Mouse (Mus musculus) heart, embryonic 14.5 days (tissue): Measurements from ENCODE around the gene Ccdc175. TPM values are rescaled to one million over a fixed set of nuclear protein-coding genes. Genes with fewer than 3 reads are reported as not detected.

ENCODE experiments used
- ATAC-seq: fragments of 200-750 bp; cut with Nextera tagmentation; 2 replicates; pipeline ENCODE4 v1.8.0; 2017; ENCODE audit warnings: low read depth, moderate TSS enrichment; ENCODE audit not compliant: insufficient number of reproducible peaks, insufficient read depth, low FRiP score
- H3K27ac ChIP-seq, 2 experiments: fragments of 200-500 bp in 1 of 2; fragments of 300-500 bp in 1 of 2; sonication (generic) in 1 of 2; replicated peaks in 1 of 2; 2 replicates each; pipeline ENCODE4 v1.5.1; 2012 to 2014; ENCODE audit warnings: low read depth in 2 of 2, low read length in 2 of 2, control low read depth in 1 of 2, mild to moderate bottlenecking in 1 of 2, mixed read lengths in 1 of 2; ENCODE audit not compliant: control insufficient read depth in 1 of 2, insufficient read depth in 1 of 2
- H3K27me3 ChIP-seq: fragments of 300-500 bp; sonication (generic); 2 replicates; pipeline ENCODE4 v1.6.1; 2014; ENCODE audit warnings: mild to moderate bottlenecking, low read length, control low read depth; ENCODE audit not compliant: control insufficient read depth, insufficient read depth
- H3K36me3 ChIP-seq: fragments of 300-500 bp; sonication (generic); 2 replicates; pipeline ENCODE4 v1.6.1; 2014; ENCODE audit warnings: mild to moderate bottlenecking, control low read depth, low read length, mixed read lengths; ENCODE audit not compliant: control insufficient read depth, insufficient read depth
- H3K4me1 ChIP-seq, 2 experiments: fragments of 200-500 bp in 1 of 2; fragments of 300-500 bp in 1 of 2; sonication (generic) in 1 of 2; 2 replicates each; pipeline ENCODE4 v1.6.1; 2012 to 2014; ENCODE audit warnings: low read length in 2 of 2, control low read depth in 1 of 2, mixed read lengths in 1 of 2; ENCODE audit not compliant: control insufficient read depth in 2 of 2, insufficient read depth in 2 of 2
- H3K4me2 ChIP-seq: fragments of 300-500 bp; sonication (generic); 2 replicates; pipeline ENCODE4 v1.6.1; 2014; ENCODE audit warnings: mild to moderate bottlenecking, low read length
- H3K4me3 ChIP-seq, 2 experiments: fragments of 200-500 bp in 1 of 2; fragments of 300-500 bp in 1 of 2; sonication (generic) in 1 of 2; 2 replicates each; pipeline ENCODE4 v1.5.1; 2012 to 2014; ENCODE audit warnings: low read length in 2 of 2, mild to moderate bottlenecking in 2 of 2, control low read depth in 1 of 2, low read depth in 1 of 2, moderate library complexity in 1 of 2; ENCODE audit not compliant: control insufficient read depth in 1 of 2, insufficient read depth in 1 of 2
- H3K9ac ChIP-seq: fragments of 300-500 bp; sonication (generic); 2 replicates; pipeline ENCODE4 v1.6.1; 2014; ENCODE audit warnings: mild to moderate bottlenecking, low read length
- H3K9me3 ChIP-seq: fragments of 300-500 bp; sonication (generic); 2 replicates; pipeline ENCODE4 v1.6.1; 2016; ENCODE audit warnings: low read length, control low read depth; ENCODE audit not compliant: control insufficient read depth
- WGBS: fragments of 180-500 bp; shearing (Covaris S2); extraction: QIAGEN DNeasy Blood & Tissue Kit; methylation state at CpG from one replicate; pipeline ENCODE4 v1.1.7; 2014; 5-methylcytosine and 5-hydroxymethylcytosine counted together
- polyA plus RNA-seq: library from polyadenylated mRNA; unstranded; fragments of >200 nt; fragmentation: Nextera tagmentation; extraction: Ambion mirVana; gene quantifications from 2 replicates; pipeline ENCODE4 v1.2.1, GENCODE M21; 2014

Gene Ccdc175
- polyA plus RNA-seq, result not detected in 2 replicates

GRCm38 (mm10) chr12:72184929-72185328 lies at the start of gene Ccdc175:
TSS of gene Ccdc175 (minus strand) at chr12:72185029.
- Histone ChIP-seq H3K9me3 (no peaks in the 10 kb centered on the region), H3K27me3 (no peaks in the 10 kb centered on the region), H3K4me2 (no peak within 1 kb of the TSS), H3K4me1 (no peaks in the 10 kb centered on the region), H3K36me3 (no peaks in the 10 kb centered on the region), H3K4me3 (no peak within 1 kb of the TSS), H3K9ac (no peak within 1 kb of the TSS), H3K27ac (no peak within 1 kb of the TSS)
- WGBS, result 57% methylated on average over 12 of the region's 12 CpGs
- ATAC-seq, result no peak

DNA sequence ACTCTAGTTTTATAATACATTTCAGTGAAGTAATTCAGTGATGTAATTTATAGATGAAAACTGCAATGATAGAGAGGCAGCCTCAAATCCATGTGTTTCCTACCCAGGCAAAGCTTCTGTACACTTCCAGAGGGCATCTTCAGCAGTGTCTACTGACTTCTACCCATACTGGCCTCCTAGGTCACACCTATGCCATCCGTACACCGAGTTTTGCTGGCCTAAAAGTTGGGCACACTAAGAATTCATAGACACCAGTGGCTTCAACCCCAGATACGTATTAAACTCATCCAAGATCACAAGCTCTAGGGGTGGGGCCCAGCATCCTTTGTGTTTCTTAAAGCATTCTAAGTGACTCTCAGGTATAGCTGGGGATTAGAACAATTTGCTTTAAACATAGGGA lies 49.3 kb upstream of the Ccdc175 start:
- no peak for ATAC-seq
- Histone ChIP-seq H3K9ac (no peak overlapping the region), H3K9me3 (no peaks in the 10 kb centered on the region), H3K27me3 (peaks cover 27% of the 10 kb centered on the region), H3K4me1 (peaks cover 2 to 3% of the 10 kb centered on the region in 2 experiments; a peak in 1 of 4 replicates), H3K4me2 (no peak overlapping the region), H3K4me3 (no peak overlapping the region), H3K27ac (no peak overlapping the region), H3K36me3 (no peaks in the 10 kb centered on the region)
- 87% methylated on average over 3 of the region's 3 CpGs for WGBS

DNA sequence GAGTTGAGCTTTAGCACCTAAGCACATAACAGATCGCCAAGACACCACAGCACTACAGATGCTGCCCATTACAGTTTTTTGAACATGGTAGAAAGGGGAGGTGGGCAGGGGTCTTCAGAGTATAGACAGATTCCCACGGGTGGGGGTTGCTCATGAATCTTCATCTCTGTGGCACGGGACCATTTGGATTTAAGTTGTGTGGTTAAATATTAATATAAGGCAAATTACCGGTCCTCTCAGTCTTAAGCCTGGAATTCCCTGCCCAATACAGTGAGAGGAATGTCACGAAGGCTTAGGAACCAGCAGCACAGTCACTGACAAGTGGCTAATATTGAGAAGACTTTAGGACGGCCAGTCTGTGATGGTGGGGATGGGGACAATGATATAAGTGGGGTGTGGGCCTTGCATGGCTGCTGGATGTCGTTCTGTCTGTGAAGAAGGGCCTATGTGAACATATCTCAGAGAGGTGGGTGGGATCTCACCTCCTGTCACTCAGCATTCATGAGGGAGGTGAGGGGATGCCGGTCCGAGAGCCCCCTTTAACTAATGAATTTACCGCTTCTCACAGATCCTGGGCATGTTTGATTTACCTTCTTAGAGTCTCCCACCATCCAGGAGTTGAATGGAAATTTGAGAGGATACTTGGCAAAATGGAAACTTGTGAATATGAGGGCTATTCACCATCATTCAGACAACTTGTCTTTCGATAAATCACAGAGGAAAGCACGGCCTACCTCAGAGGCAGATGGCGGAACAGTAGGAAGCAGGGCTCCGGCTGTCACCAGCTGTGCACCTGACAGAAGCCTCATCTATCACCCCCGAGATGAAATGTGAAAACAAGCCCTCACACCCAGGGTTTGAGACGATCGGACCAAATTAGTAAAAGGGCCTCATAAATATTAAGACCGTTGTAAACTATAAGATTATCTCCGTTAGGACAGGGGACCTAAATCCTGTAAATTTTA lies 48.3 kb upstream of the Ccdc175 start:
- ATAC-seq, result no peak
- Histone ChIP-seq H3K36me3 (no peaks in the 10 kb centered on the region), H3K27me3 (peaks cover 22% of the 10 kb centered on the region), H3K27ac (no peak overlapping the region), H3K4me2 (no peak overlapping the region), H3K9me3 (no peaks in the 10 kb centered on the region), H3K4me3 (no peak overlapping the region), H3K9ac (no peak overlapping the region), H3K4me1 (peaks cover 0 to 2% of the 10 kb centered on the region in 2 experiments; a peak in 1 of 4 replicates)
- 83% methylated on average over 19 of the region's 19 CpGs for WGBS

- Histone ChIP-seq H3K27ac (no peak overlapping the region), H3K4me2 (no peak overlapping the region)
Observed at GRCm38 (mm10) chr12:72232176-72232575, 47.3 kb upstream of the Ccdc175 start.

GRCm38 (mm10) chr12:72229451-72230196 lies 44.8 kb upstream of the Ccdc175 start:
- H3K36me3 ChIP-seq, result no peaks in the 10 kb centered on the region
- 76% methylated on average over 8 of the region's 8 CpGs for WGBS
- H3K4me3 ChIP-seq, result no peak overlapping the region
- no peak overlapping the region for H3K4me2 ChIP-seq
- H3K9ac ChIP-seq, result no peak overlapping the region
- H3K27me3 ChIP-seq, result no peaks in the 10 kb centered on the region
- H3K27ac ChIP-seq, result no peak overlapping the region
- ATAC-seq, result no peak
- no peaks in the 10 kb centered on the region; a peak in 1 of 4 replicates for H3K4me1 ChIP-seq
- H3K9me3 ChIP-seq, result no peaks in the 10 kb centered on the region

More at GRCm38 (mm10) chr12:72232176-72232575, 47.3 kb upstream of the Ccdc175 start:
- 76% methylated on average over 3 of the region's 3 CpGs for WGBS
- no peak for ATAC-seq
- peaks cover 13% of the 10 kb centered on the region for H3K27me3 ChIP-seq
- H3K4me3 ChIP-seq, result no peak overlapping the region
- H3K4me1 ChIP-seq, result 0 out of 4 replicates have a peak, but pooled peaks cover 0 to 2% of the 10 kb centered on the region in 2 experiments
- H3K9me3 ChIP-seq, result no peaks in the 10 kb centered on the region
- H3K36me3 ChIP-seq, result no peaks in the 10 kb centered on the region
- no peak overlapping the region for H3K9ac ChIP-seq

DNA sequence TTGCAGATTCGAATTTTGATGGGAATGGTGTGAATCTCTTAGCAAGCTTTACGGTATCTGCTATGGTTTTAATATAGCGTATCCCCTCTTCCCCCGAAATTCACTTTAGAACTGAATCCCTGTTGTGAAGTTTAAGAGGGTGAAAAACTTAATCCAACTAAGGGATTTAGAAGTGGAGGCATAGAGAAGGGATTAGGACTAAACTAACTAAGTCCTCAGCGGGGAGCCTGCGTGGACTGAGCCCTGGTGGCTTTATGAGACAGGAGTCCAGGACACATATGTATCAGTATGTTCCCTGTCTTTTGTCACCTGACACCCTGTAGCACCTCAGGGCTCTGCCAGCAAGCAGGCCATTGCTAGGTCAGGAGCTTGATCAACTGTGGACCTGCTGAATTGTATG lies 42.9 kb upstream of the Ccdc175 start:
- H3K4me3 ChIP-seq, result no peak overlapping the region
- no peak overlapping the region for H3K4me2 ChIP-seq
- no peak overlapping the region for H3K9ac ChIP-seq
- no peak overlapping the region for H3K27ac ChIP-seq
- no peak for ATAC-seq
- 76% methylated on average over 6 of the region's 6 CpGs for WGBS
- no peaks in the 10 kb centered on the region for H3K9me3 ChIP-seq
- H3K4me1 ChIP-seq, result no peaks in the 10 kb centered on the region; a peak in 1 of 4 replicates
- no peaks in the 10 kb centered on the region for H3K36me3 ChIP-seq
- no peaks in the 10 kb centered on the region for H3K27me3 ChIP-seq

DNA sequence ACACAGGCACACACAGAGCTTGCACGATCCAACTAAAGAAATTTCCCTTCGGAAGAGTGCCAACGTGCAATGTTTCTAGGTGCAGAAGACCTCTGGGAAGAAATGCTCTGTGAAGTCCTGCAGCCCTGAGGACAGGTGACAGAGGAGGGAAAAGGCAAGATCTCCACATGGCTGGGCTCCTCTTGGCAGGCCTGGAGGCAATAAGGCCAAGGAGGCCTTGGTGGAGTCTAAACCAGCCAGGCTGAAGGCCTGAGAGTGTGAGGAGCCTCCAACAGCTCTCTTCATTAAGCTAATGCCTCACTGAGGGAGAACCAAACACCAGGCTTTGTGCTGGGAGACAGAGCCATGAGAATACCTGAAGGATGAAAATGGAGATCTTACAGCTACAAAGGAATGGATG lies 40.5 kb upstream of the Ccdc175 start:
- ATAC-seq, result no peak
- H3K27me3 ChIP-seq, result no peaks in the 10 kb centered on the region

More for the DNA sequence above, 40.5 kb upstream of the Ccdc175 start:
- no peak overlapping the region for H3K4me3 ChIP-seq
- no peak overlapping the region for H3K9ac ChIP-seq
- H3K9me3 ChIP-seq, result no peaks in the 10 kb centered on the region
- no peaks in the 10 kb centered on the region; a peak in 1 of 4 replicates for H3K4me1 ChIP-seq
- 96% methylated on average over 3 of the region's 3 CpGs for WGBS
- no peaks in the 10 kb centered on the region for H3K36me3 ChIP-seq
- no peak overlapping the region for H3K27ac ChIP-seq
- H3K4me2 ChIP-seq, result no peak overlapping the region
